Comparison of ENCODE assay signal across 36 mouse cellular contexts in genomic region chr11:115372015-115372414, GRCm38 (mm10). TPM values are rescaled to one million over a fixed set of nuclear protein-coding genes. Genes with fewer than 3 reads are reported as not detected.
"Had no signal": no experiment of that assay in that cellular context is flagged by ENCODE, and none has a peak within 500 bp of the region (broad histone marks: within the 10 kb centered on the region; RNA-seq: fewer than 3 reads in every experiment).

No protein-coding gene starts in this region.

- H3K36me3 ChIP-seq: embryonic facial prominence, embryonic 10.5 days; embryonic facial prominence, embryonic 12.5 days; embryonic facial prominence, embryonic 13.5 days; embryonic facial prominence, embryonic 15.5 days; forebrain, embryonic 10.5 days; forebrain, embryonic 12.5 days; forebrain, embryonic 15.5 days had no signal

- DNase-seq: cerebellum, adult 8-10 months; cerebellum, adult 9-10 months; cerebellum, adult 9-11 months; cerebellum, postnatal 10 days; cerebellum, postnatal 14 days; cerebellum, postnatal 25 days; cerebellum, postnatal 36 days; embryo, embryonic 11 days; forebrain, postnatal 0 days; gastrocnemius, adult 2 months; gastrocnemius, postnatal 10 days; gastrocnemius, postnatal 14 days; gastrocnemius, postnatal 25 days; gastrocnemius, postnatal 36 days; heart, adult 18-20 months; heart, adult 2 months had no signal

- H3K9ac ChIP-seq: embryonic facial prominence, embryonic 12.5 days; embryonic facial prominence, embryonic 13.5 days; embryonic facial prominence, embryonic 15.5 days; forebrain, embryonic 12.5 days; forebrain, embryonic 13.5 days; forebrain, embryonic 15.5 days; forebrain, postnatal 0 days had no signal

- H3K4me3 ChIP-seq: embryonic facial prominence, embryonic 10.5 days; embryonic facial prominence, embryonic 12.5 days; embryonic facial prominence, embryonic 13.5 days; embryonic facial prominence, embryonic 15.5 days; erythroblast, embryonic 14.5 days; forebrain, embryonic 10.5 days; forebrain, embryonic 12.5 days; forebrain, embryonic 13.5 days; forebrain, embryonic 15.5 days; gastrocnemius, adult 2 months; heart, adult 2 months had no signal

- ATAC-seq: forebrain, embryonic 13.5 days; forebrain, embryonic 14.5 days; forebrain, embryonic 15.5 days; forebrain, embryonic 16.5 days; forebrain, postnatal 0 days had no signal

- H3K27me3 ChIP-seq: forebrain, embryonic 15.5 days had no signal

- H3K4me2 ChIP-seq: embryonic facial prominence, embryonic 12.5 days; embryonic facial prominence, embryonic 13.5 days; embryonic facial prominence, embryonic 15.5 days; forebrain, embryonic 12.5 days; forebrain, embryonic 13.5 days; forebrain, embryonic 15.5 days had no signal

- H3K9me3 ChIP-seq: embryonic facial prominence, embryonic 10.5 days; embryonic facial prominence, embryonic 12.5 days; embryonic facial prominence, embryonic 13.5 days; embryonic facial prominence, embryonic 15.5 days; forebrain, embryonic 10.5 days; forebrain, embryonic 12.5 days; forebrain, embryonic 13.5 days; forebrain, embryonic 15.5 days had no signal

- H3K27ac ChIP-seq: embryonic facial prominence, embryonic 10.5 days; embryonic facial prominence, embryonic 12.5 days; embryonic facial prominence, embryonic 13.5 days; embryonic facial prominence, embryonic 15.5 days; forebrain, embryonic 10.5 days; forebrain, embryonic 12.5 days; forebrain, embryonic 13.5 days; forebrain, embryonic 15.5 days; gastrocnemius, adult 2 months; heart, adult 2 months had no signal

RNA-seq across cellular contexts. Expression of gene Hid1, which starts 4.5 kb away (rescaled TPM):
- total RNA-seq: granulocyte monocyte progenitor cell, adult 5-6 weeks had no signal
- polyA plus RNA-seq: erythroblast, embryonic 14.5 days had no signal

RNA-seq across cellular contexts. Expression of gene Otop3, which starts 37.5 kb away (rescaled TPM):
- total RNA-seq: common myeloid progenitor, adult 5-6 weeks; gastrocnemius, adult 18-20 months; gastrocnemius, adult 2 months; gastrocnemius, adult 8-10 months; gastrocnemius, postnatal 10 days; gastrocnemius, postnatal 14 days; gastrocnemius, postnatal 25 days; gastrocnemius, postnatal 36 days; gastrocnemius, postnatal 4 days; granulocyte monocyte progenitor cell, adult 5-6 weeks; heart, adult 18-20 months; heart, adult 2 months had no signal
- polyA plus RNA-seq: cortical plate, adult 2 months; embryonic facial prominence, embryonic 10.5 days; embryonic facial prominence, embryonic 11.5 days; embryonic facial prominence, embryonic 12.5 days; embryonic facial prominence, embryonic 13.5 days; erythroblast, embryonic 14.5 days; forebrain, embryonic 10.5 days; forebrain, embryonic 11.5 days; forebrain, embryonic 12.5 days; forebrain, embryonic 13.5 days; gonadal fat pad, adult 2 months; heart, adult 2 months had no signal
